Mouse (Mus musculus) frontal cortex, adult 2 months (tissue): ENCODE data around the gene Glt1d1. TPM values are rescaled to one million over a fixed set of nuclear protein-coding genes. Genes with fewer than 3 reads are reported as not detected.

Source experiments
- DNase-seq, 2 experiments: peaks; one replicate each; pipeline ENCODE4 v3.0.0; 2022; ENCODE audit warnings: low spot score in 1 of 2; ENCODE audit errors: extremely low spot score in 1 of 2
- polyA plus RNA-seq: library from polyadenylated mRNA; depleted of rRNA; stranded (reverse); fragments of >200 nt; gene quantifications from 2 replicates; pipeline ENCODE4 v1.2.3, GENCODE M21; 2012

Gene Glt1d1
- polyA plus RNA-seq, 1 experiment: 17.9 TPM

GRCm38 (mm10) chr5:127624427-127625213 lies 7.4 kb upstream of the Glt1d1 start:
- DNase-seq: no peak

GRCm38 (mm10) chr5:127627242-127627641 lies 4.8 kb upstream of the Glt1d1 start:
- no peak for DNase-seq

- no peak for DNase-seq
These were observed 391 bp upstream of the Glt1d1 start for GRCm38 (mm10) chr5:127631671-127632070.

- DNase-seq: no peak
These were observed 1.1 kb downstream of the Glt1d1 start for GRCm38 (mm10) chr5:127633188-127633587.

- no peak for DNase-seq
These were observed 1.6 kb downstream of the Glt1d1 start for GRCm38 (mm10) chr5:127633666-127634065.

- DNase-seq: no peak
These were observed 5.6 kb downstream of the Glt1d1 start for GRCm38 (mm10) chr5:127637622-127638021.

- no peak for DNase-seq
These were observed 6.1 kb downstream of the Glt1d1 start for GRCm38 (mm10) chr5:127638177-127638576.

- no peak for DNase-seq
These were observed 7.1 kb downstream of the Glt1d1 start for GRCm38 (mm10) chr5:127639067-127639605.

GRCm38 (mm10) chr5:127639635-127640034 lies 7.6 kb downstream of the Glt1d1 start:
- no peak for DNase-seq

- DNase-seq: no peak
These were observed 8.3 kb downstream of the Glt1d1 start for GRCm38 (mm10) chr5:127640359-127640758.

GRCm38 (mm10) chr5:127641185-127641958 lies 9.3 kb downstream of the Glt1d1 start:
- DNase-seq: peak in 1 of 2 experiments; percentile 32

GRCm38 (mm10) chr5:127648046-127648445 lies 16.0 kb downstream of the Glt1d1 start:
- DNase-seq: peak in 1 of 2 experiments; percentile 68

GRCm38 (mm10) chr5:127649077-127649476 lies 17.0 kb downstream of the Glt1d1 start:
- peak in 1 of 2 experiments; percentile 45 for DNase-seq

GRCm38 (mm10) chr5:127658257-127658656 lies 26.2 kb downstream of the Glt1d1 start:
- DNase-seq: no peak

GRCm38 (mm10) chr5:127659312-127659711 lies 27.2 kb downstream of the Glt1d1 start:
- no peak for DNase-seq

- DNase-seq: no peak
These were observed 28.2 kb downstream of the Glt1d1 start for GRCm38 (mm10) chr5:127660267-127660666.

GRCm38 (mm10) chr5:127660979-127661378 lies 28.9 kb downstream of the Glt1d1 start:
- DNase-seq: no peak

- no peak for DNase-seq
These were observed 41.9 kb downstream of the Glt1d1 start for GRCm38 (mm10) chr5:127673913-127674312.

- no peak for DNase-seq
These were observed 45.5 kb downstream of the Glt1d1 start for GRCm38 (mm10) chr5:127677561-127677960.

- no peak for DNase-seq
These were observed 46.4 kb downstream of the Glt1d1 start for GRCm38 (mm10) chr5:127678501-127678900.

GRCm38 (mm10) chr5:127688568-127689170 lies 56.6 kb downstream of the Glt1d1 start:
- DNase-seq: no peak
